Mouse (Mus musculus) right cerebral cortex, postnatal 25 days (tissue): ENCODE measurements around the gene Scarb1.

Experiments
- DNase-seq: peaks from one replicate; pipeline ENCODE4 v3.0.0; 2022

Gene Scarb1

GRCm38 (mm10) chr5:125232443-125232979 is 108.4 kb downstream of the Scarb1 start:
- DNase-seq: no peak

- DNase-seq: no peak
These were observed 110.4 kb downstream of the Scarb1 start for GRCm38 (mm10) chr5:125230463-125230862.

- no peak for DNase-seq
These were observed 111.8 kb downstream of the Scarb1 start for GRCm38 (mm10) chr5:125229097-125229496.

GRCm38 (mm10) chr5:125227699-125228098 is 113.2 kb downstream of the Scarb1 start:
- DNase-seq: no peak
